Mouse (Mus musculus) brain, embryonic 14.5 days (tissue): ENCODE data around the gene Rb1.

Experiments used
- CTCF ChIP-seq: fragments of 200-500 bp; IDR thresholded peaks from 2 replicates; pipeline ENCODE4 v1.5.1; 2012; ENCODE audit warnings: inconsistent platforms, mild to moderate bottlenecking, moderate library complexity, borderline replicate concordance; ENCODE audit not compliant: insufficient read depth, insufficient read length; ENCODE audit errors: extremely low read depth
- POLR2A ChIP-seq: fragments of 200-500 bp; IDR thresholded peaks from 2 replicates; pipeline ENCODE4 v1.6.1; 2012; ENCODE audit warnings: mild to moderate bottlenecking, inconsistent platforms, borderline replicate concordance; ENCODE audit not compliant: poor library complexity, insufficient read depth, insufficient read length, severe bottlenecking; ENCODE audit errors: extremely low read depth

- no peak for TF ChIP-seq POLR2A
- no peak for TF ChIP-seq CTCF
Measured at GRCm38 (mm10) chr14:73161303-73161702, 164.3 kb downstream of the Rb1 start.
